Mouse (Mus musculus) CH12.LX (cell line): Measurements from ENCODE around the gene Afm. TPM values are rescaled to one million over a fixed set of nuclear protein-coding genes. Genes with fewer than 3 reads are reported as not detected.

Experiments
- DNase-seq: peaks from one replicate; pipeline ENCODE4 v3.0.0-alpha.2; 2013; ENCODE audit errors: extremely low read depth
- H3K27ac ChIP-seq: 2 replicates; pipeline ENCODE4 v1.5.1; 2012; ENCODE audit warnings: low read depth, mild to moderate bottlenecking, control low read depth, moderate library complexity; ENCODE audit not compliant: insufficient read depth
- H3K27me3 ChIP-seq: replicated peaks from 2 replicates; pipeline ENCODE3; 2012; ENCODE audit warnings: inconsistent platforms
- H3K36me3 ChIP-seq, 2 experiments: replicated peaks in 1 of 2; 2 replicates each; pipeline versions ENCODE3 to v1.6.1; 2012; ENCODE audit warnings: inconsistent platforms in 1 of 2, low read length in 1 of 2, mild to moderate bottlenecking in 1 of 2, mixed read lengths in 1 of 2, moderate library complexity in 1 of 2; ENCODE audit not compliant: control insufficient read depth in 1 of 2, insufficient read depth in 1 of 2
- H3K4me1 ChIP-seq, 2 experiments: 2 replicates each; pipeline ENCODE4 v1.6.1; 2012; ENCODE audit warnings: inconsistent platforms in 1 of 2, moderate library complexity in 1 of 2; ENCODE audit not compliant: insufficient read depth in 2 of 2, control insufficient read depth in 1 of 2
- H3K4me2 ChIP-seq: 2 replicates; pipeline ENCODE4 v1.6.1; 2012; ENCODE audit warnings: low read depth, mild to moderate bottlenecking, control low read depth; ENCODE audit not compliant: poor library complexity, insufficient read depth, severe bottlenecking
- H3K4me3 ChIP-seq, 3 experiments: fragments of 150-350 bp in 1 of 3; sonication (generic) in 1 of 3; replicated peaks in 1 of 3; 2 replicates each; pipeline versions ENCODE3 to v1.5.1; 2011 to 2012; ENCODE audit warnings: low read depth in 2 of 3, low read length in 2 of 3, mild to moderate bottlenecking in 2 of 3, moderate library complexity in 2 of 3, control low read depth in 1 of 3, improper control_type of control experiment in 1 of 3, inconsistent platforms in 1 of 3, mixed read lengths in 1 of 3; ENCODE audit not compliant: poor library complexity in 1 of 3
- H3K79me2 ChIP-seq: replicated peaks from 2 replicates; pipeline ENCODE4 v1.6.1; 2012; ENCODE audit warnings: mild to moderate bottlenecking, moderate library complexity; ENCODE audit not compliant: control insufficient read depth, poor library complexity, insufficient read depth, severe bottlenecking; ENCODE audit errors: extremely low read depth
- H3K9ac ChIP-seq: 2 replicates; pipeline ENCODE4 v1.6.1; 2012; ENCODE audit warnings: low read depth, mild to moderate bottlenecking, control low read depth, moderate library complexity; ENCODE audit not compliant: insufficient read depth
- H3K9me3 ChIP-seq: replicated peaks from 2 replicates; pipeline ENCODE3; 2012; ENCODE audit warnings: low read length, inconsistent platforms, mixed read lengths
- BHLHE40 ChIP-seq: IDR thresholded peaks from 2 replicates; pipeline ENCODE4 v1.6.1; 2011; ENCODE audit warnings: mild to moderate bottlenecking, low read depth, low read length, improper control_type of control experiment
- CHD1 ChIP-seq: IDR thresholded peaks from 2 replicates; pipeline ENCODE4 v1.6.1; 2012; ENCODE audit warnings: low read depth, low read length, improper control_type of control experiment, inconsistent platforms
- CHD2 ChIP-seq: IDR thresholded peaks from 2 replicates; pipeline ENCODE4 v1.6.1; 2011; ENCODE audit warnings: low read length, improper control_type of control experiment
- CTCF ChIP-seq, 2 experiments: IDR thresholded peaks in 1 of 2; conservative IDR thresholded peaks in 1 of 2; 2 replicates each; pipeline ENCODE4 v1.5.1; 2011 to 2012; ENCODE audit warnings: low read depth in 2 of 2, low read length in 2 of 2, improper control_type of control experiment in 1 of 2, inconsistent platforms in 1 of 2, mild to moderate bottlenecking in 1 of 2, moderate library complexity in 1 of 2
- E2F4 ChIP-seq: IDR thresholded peaks from 2 replicates; pipeline ENCODE4 v1.6.1; 2011; ENCODE audit warnings: low read depth, low read length, improper control_type of control experiment; ENCODE audit not compliant: insufficient replicate concordance
- ELF1 ChIP-seq: IDR thresholded peaks from 2 replicates; pipeline ENCODE4 v1.6.1; 2014; ENCODE audit warnings: low read depth, mild to moderate bottlenecking, inconsistent platforms, low read length, improper control_type of control experiment
- EP300 ChIP-seq: IDR thresholded peaks from 2 replicates; pipeline ENCODE4 v1.6.1; 2011; ENCODE audit warnings: low read length, improper control_type of control experiment
- GABPA ChIP-seq: IDR thresholded peaks from 2 replicates; pipeline ENCODE4 v1.6.1; 2012; ENCODE audit warnings: low read depth, low read length, improper control_type of control experiment, inconsistent platforms; ENCODE audit not compliant: insufficient replicate concordance
- IRF4 ChIP-seq: IDR thresholded peaks from 2 replicates; pipeline ENCODE4 v1.6.1; 2014; ENCODE audit warnings: low read depth, mild to moderate bottlenecking, inconsistent platforms, low read length, improper control_type of control experiment
- JUN ChIP-seq: IDR thresholded peaks from 2 replicates; pipeline ENCODE4 v1.6.1; 2011; ENCODE audit warnings: low read depth, mild to moderate bottlenecking, low read length, improper control_type of control experiment, moderate library complexity; ENCODE audit not compliant: insufficient read depth
- JUND ChIP-seq: conservative IDR thresholded peaks from 2 replicates; pipeline ENCODE4 v1.6.1; 2011; ENCODE audit warnings: low read depth, low read length, improper control_type of control experiment
- KAT2A ChIP-seq: IDR thresholded peaks from 2 replicates; pipeline ENCODE4 v1.6.1; 2012; ENCODE audit warnings: low read length, improper control_type of control experiment, inconsistent platforms; ENCODE audit not compliant: insufficient replicate concordance
- MAFK ChIP-seq: IDR thresholded peaks from 2 replicates; pipeline ENCODE4 v1.6.1; 2011; ENCODE audit warnings: low read length, improper control_type of control experiment; ENCODE audit not compliant: insufficient replicate concordance
- MAX ChIP-seq: IDR thresholded peaks from 2 replicates; pipeline ENCODE4 v1.6.1; 2011; ENCODE audit warnings: low read length, improper control_type of control experiment
- MAZ ChIP-seq: IDR thresholded peaks from 2 replicates; pipeline ENCODE4 v1.6.1; 2012; ENCODE audit warnings: low read depth, mild to moderate bottlenecking, inconsistent platforms, low read length, improper control_type of control experiment, moderate library complexity
- MEF2A ChIP-seq: IDR thresholded peaks from 2 replicates; pipeline ENCODE4 v1.6.1; 2014; ENCODE audit warnings: low read depth, mild to moderate bottlenecking, inconsistent platforms, low read length, improper control_type of control experiment, borderline replicate concordance
- MXI1 ChIP-seq: IDR thresholded peaks from 2 replicates; pipeline ENCODE4 v1.6.1; 2011; ENCODE audit warnings: mild to moderate bottlenecking, low read depth, low read length, improper control_type of control experiment
- MYC ChIP-seq: IDR thresholded peaks from 2 replicates; pipeline ENCODE4 v1.6.1; 2011; ENCODE audit warnings: low read depth, mild to moderate bottlenecking, improper control_type of control experiment, low read length
- NELFE ChIP-seq: IDR thresholded peaks from 2 replicates; pipeline ENCODE4 v1.6.1; 2011; ENCODE audit warnings: low read depth, low read length, improper control_type of control experiment
- NRF1 ChIP-seq: IDR thresholded peaks from 2 replicates; pipeline ENCODE4 v1.6.1; 2014; ENCODE audit warnings: low read depth, mild to moderate bottlenecking, inconsistent platforms, low read length, improper control_type of control experiment, moderate library complexity
- PAX5 ChIP-seq: IDR thresholded peaks from 2 replicates; pipeline ENCODE4 v1.6.1; 2012; ENCODE audit warnings: low read length, inconsistent platforms, mixed read lengths
- RAD21 ChIP-seq: IDR thresholded peaks from 2 replicates; pipeline ENCODE4 v1.6.1; 2011; ENCODE audit warnings: low read depth, mild to moderate bottlenecking, low read length, improper control_type of control experiment, moderate library complexity
- RCOR1 ChIP-seq: conservative IDR thresholded peaks from 2 replicates; pipeline ENCODE4 v1.6.1; 2012; ENCODE audit warnings: low read depth, mild to moderate bottlenecking, inconsistent platforms, low read length, improper control_type of control experiment
- SIN3A ChIP-seq: IDR thresholded peaks from 2 replicates; pipeline ENCODE4 v1.6.1; 2012; ENCODE audit warnings: low read length, improper control_type of control experiment, inconsistent platforms
- SMC3 ChIP-seq: IDR thresholded peaks from 2 replicates; pipeline ENCODE4 v1.6.1; 2011; ENCODE audit warnings: low read depth, low read length, improper control_type of control experiment
- UBTF ChIP-seq: IDR thresholded peaks from 2 replicates; pipeline ENCODE4 v1.6.1; 2012; ENCODE audit warnings: low read depth, mild to moderate bottlenecking, inconsistent platforms, low read length, improper control_type of control experiment, moderate library complexity
- USF1 ChIP-seq: IDR thresholded peaks from 2 replicates; pipeline ENCODE4 v1.6.1; 2014; ENCODE audit warnings: low read depth, mild to moderate bottlenecking, inconsistent platforms, low read length, improper control_type of control experiment
- USF2 ChIP-seq: conservative IDR thresholded peaks from 2 replicates; pipeline ENCODE4 v1.6.1; 2011; ENCODE audit warnings: low read depth, low read length, improper control_type of control experiment
- ZC3H11A ChIP-seq: IDR thresholded peaks from 2 replicates; pipeline ENCODE4 v1.6.1; 2012; ENCODE audit warnings: low read depth, mild to moderate bottlenecking, inconsistent platforms, low read length, improper control_type of control experiment
- ZKSCAN1 ChIP-seq: IDR thresholded peaks from 2 replicates; pipeline ENCODE4 v1.6.1; 2012; ENCODE audit warnings: low read depth, inconsistent platforms, low read length, improper control_type of control experiment, borderline replicate concordance
- ZMIZ1 ChIP-seq: IDR thresholded peaks from 2 replicates; pipeline ENCODE4 v1.6.1; 2012; ENCODE audit warnings: low read depth, mild to moderate bottlenecking, inconsistent platforms, low read length, improper control_type of control experiment
- ZNF384 ChIP-seq: IDR thresholded peaks from 2 replicates; pipeline ENCODE4 v1.6.1; 2012; ENCODE audit warnings: low read depth, low read length, improper control_type of control experiment, inconsistent platforms
- dilution Hi-C: fragments of 300-500 bp; cut with MboI; formaldehyde crosslinking; loops from 2 replicates; pipeline ENCODE4 v1.14.3; 2020; ENCODE audit warnings: low sequenced_read_pairs; ENCODE audit not compliant: extremely low pct_unique_long_range_greater_than_20kb, extremely low pct_ligation_motif_present
- in situ Hi-C: fragments of 300-500 bp; cut with MboI; formaldehyde crosslinking; loops from 3 replicates; pipeline ENCODE4 v1.14.3; 2019; ENCODE audit warnings: low sequenced_read_pairs, low pct_ligation_motif_present, low pct_unique_long_range_greater_than_20kb, mixed read lengths
- polyA plus RNA-seq: library from polyadenylated mRNA; unstranded; fragments of >175 nt; gene quantifications from 2 replicates; pipeline ENCODE4 v1.2.1, GENCODE M21; 2012; ENCODE audit warnings: low read depth; ENCODE audit not compliant: insufficient read length
- total RNA-seq, 2 experiments: library from RNA; depleted of rRNA; stranded (reverse); fragments of 300-350 nt in 1 of 2; fragments of >200 nt in 1 of 2; gene quantifications; 2 replicates each; pipeline ENCODE4 v1.2.3; 2012 to 2014

Gene Afm
- total and polyA plus RNA-seq, 3 experiments = not detected

DNA sequence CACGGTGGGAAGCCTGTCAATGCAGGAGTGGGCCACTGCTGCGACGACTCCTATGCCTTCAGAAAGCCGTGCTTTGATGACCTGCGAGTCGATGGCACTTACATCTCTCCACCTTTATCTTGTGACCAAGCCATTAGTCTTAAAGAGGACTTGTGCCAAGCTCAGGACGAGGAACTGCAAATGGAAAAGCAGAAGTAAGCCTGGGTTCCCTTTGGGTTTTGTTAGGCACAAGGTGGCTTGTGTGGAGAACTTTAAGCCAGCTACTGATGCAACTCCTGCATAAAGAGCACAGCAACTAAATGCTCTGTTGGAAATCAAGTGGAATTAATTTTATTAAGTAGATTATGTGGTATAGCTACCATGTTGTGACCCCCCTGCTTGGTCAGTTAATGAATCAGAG, 66.1 kb downstream of the Afm start:
- DNase-seq = no peak
- Histone ChIP-seq H3K79me2 (no peaks in the 10 kb centered on the region), H3K4me1 (peaks cover 7 to 14% of the 10 kb centered on the region in 2 experiments), H3K36me3 (peaks cover 0 to 6% of the 10 kb centered on the region in 2 experiments), H3K27ac (no peak overlapping the region), H3K4me3 (no peak overlapping the region), H3K4me2 (no peak overlapping the region), H3K9me3 (no peaks in the 10 kb centered on the region), H3K27me3 (no peaks in the 10 kb centered on the region), H3K9ac (no peak overlapping the region)
- dilution Hi-C loops = no loop called here
- in situ Hi-C loops = no loop called here
- TF ChIP-seq JUND (no peak), MYC (no peak), IRF4 (no peak), CTCF (conservative IDR thresholded peaks at IDR 0.05 in 1 of 2, IDR thresholded peaks at IDR 0.05 in 1 of 2; ENCODE audit: low read depth in 2 of 2, low read length in 2 of 2) (no peak), ELF1 (no peak), ZKSCAN1 (no peak), MAZ (no peak), NRF1 (no peak), CHD2 (no peak), ZC3H11A (no peak), USF1 (no peak), RAD21 (no peak), JUN (no peak), RCOR1 (no peak), E2F4 (no peak), ZMIZ1 (no peak), NELFE (no peak), USF2 (no peak), SIN3A (no peak)

DNA sequence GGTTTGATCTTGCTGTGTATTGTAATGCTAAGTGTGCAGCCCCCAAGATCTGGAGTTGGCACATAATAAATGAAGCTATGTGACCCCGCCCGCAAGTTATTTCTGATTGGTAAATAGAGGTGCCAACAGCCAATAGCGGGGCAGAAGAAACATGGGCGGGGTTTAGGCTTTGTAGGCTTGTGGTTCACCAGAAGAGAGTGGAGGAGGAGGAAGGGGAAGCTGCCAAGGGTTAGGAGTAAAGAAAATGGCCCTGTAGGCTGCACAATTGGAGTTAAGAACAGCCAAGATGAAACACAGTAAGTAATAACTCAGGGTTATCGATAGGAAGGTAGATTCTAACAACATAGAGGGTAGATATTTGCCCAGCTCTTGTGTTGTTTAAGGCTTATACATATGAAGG, 67.8 kb downstream of the Afm start:
- Histone ChIP-seq H3K79me2 (no peaks in the 10 kb centered on the region), H3K4me3 (peak overlapping the region; percentile 47 to 77 (median 50)), H3K9me3 (no peaks in the 10 kb centered on the region), H3K9ac (peak overlapping the region; percentile 37), H3K27me3 (no peaks in the 10 kb centered on the region), H3K36me3 (peaks cover 0 to 11% of the 10 kb centered on the region in 2 experiments), H3K4me1 (peaks cover 7 to 14% of the 10 kb centered on the region in 2 experiments), H3K27ac (no peak overlapping the region), H3K4me2 (peak overlapping the region; percentile 79)
- dilution Hi-C loops (no loop called here), in situ Hi-C loops (no loop called here)
- DNase-seq = peak; percentile 85
- no peak for TF ChIP-seq USF2
- TF ChIP-seq PAX5 = no peak
- no peak for TF ChIP-seq MAFK
- TF ChIP-seq MEF2A = no peak
- no peak for TF ChIP-seq MYC
- no peak for TF ChIP-seq JUN
- no peak for TF ChIP-seq CTCF (conservative IDR thresholded peaks at IDR 0.05 in 1 of 2, IDR thresholded peaks at IDR 0.05 in 1 of 2; ENCODE audit: low read depth in 2 of 2, low read length in 2 of 2)
- TF ChIP-seq CHD1 = no peak
- no peak for TF ChIP-seq ZKSCAN1
- peak; percentile 64 for TF ChIP-seq ZMIZ1
- TF ChIP-seq MAX = no peak
- peak; percentile 65 for TF ChIP-seq NELFE
- no peak for TF ChIP-seq UBTF
- no peak for TF ChIP-seq E2F4
- TF ChIP-seq NRF1 = no peak
- no peak for TF ChIP-seq CHD2
- no peak for TF ChIP-seq SMC3
- no peak for TF ChIP-seq ZNF384
- TF ChIP-seq MXI1 = peak; percentile 43; the same call in 1 of the 2 replicates
- no peak for TF ChIP-seq KAT2A
- TF ChIP-seq GABPA = no peak
- TF ChIP-seq EP300 = no peak
- TF ChIP-seq BHLHE40 = no peak
